Mouse (Mus musculus) G1E (cell line): ENCODE data around the gene Safb2.

Experiments
- CTCF ChIP-seq: IDR thresholded peaks from 2 replicates; pipeline ENCODE4 v1.5.1; 2012; ENCODE audit warnings: low read depth, low read length, inconsistent platforms, mixed read lengths
- GATA2 ChIP-seq: IDR thresholded peaks from 2 replicates; pipeline ENCODE4 v1.6.1; 2012; ENCODE audit warnings: low read depth, low read length, inconsistent platforms, borderline replicate concordance
- POLR2AphosphoS5 ChIP-seq: IDR thresholded peaks from 2 replicates; pipeline ENCODE4 v1.6.1; 2012; ENCODE audit warnings: low read depth, low read length, inconsistent platforms; ENCODE audit not compliant: insufficient replicate concordance
- TAL1 ChIP-seq: conservative IDR thresholded peaks from 2 replicates; pipeline ENCODE4 v1.6.1; 2012; ENCODE audit warnings: low read depth, low read length, inconsistent platforms, mixed read lengths

- TF ChIP-seq CTCF, result 0 out of 2 replicates have a peak, but pooled peaks have one; percentile 28
- no peak for TF ChIP-seq TAL1
- no peak for TF ChIP-seq POLR2AphosphoS5
- no peak for TF ChIP-seq GATA2
Observed at GRCm38 (mm10) chr17:56547846-56548604, 36.4 kb downstream of the Safb2 start.
